Mouse (Mus musculus) A20 (cell line): Measurements from ENCODE around the gene Nup188.

ENCODE experiments used
- DNase-seq: peaks from one replicate; pipeline ENCODE4 v3.0.0-alpha.2; 2011; ENCODE audit warnings: low read depth, low spot score

Nup188 gene

DNA sequence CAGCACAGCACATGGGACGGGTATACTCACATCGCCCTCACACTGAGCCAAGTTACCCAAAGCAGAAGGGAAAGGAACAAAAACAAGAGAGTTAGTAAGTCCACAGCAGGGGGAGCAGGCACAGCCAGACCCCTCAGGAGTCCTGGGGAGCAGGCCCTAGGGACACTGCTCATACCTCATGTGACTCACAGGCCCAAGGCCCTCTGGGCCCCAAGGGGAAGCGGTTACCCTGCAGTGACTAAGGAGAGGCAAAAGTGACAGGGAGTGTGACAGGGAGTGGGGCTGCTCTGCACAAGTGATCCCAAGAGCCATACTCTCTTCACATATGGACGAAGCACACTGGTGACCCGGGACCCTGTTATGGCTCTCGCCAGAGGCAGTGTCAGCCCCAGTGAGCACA, 63.0 kb downstream of the Nup188 start:
- no peak for DNase-seq

DNA sequence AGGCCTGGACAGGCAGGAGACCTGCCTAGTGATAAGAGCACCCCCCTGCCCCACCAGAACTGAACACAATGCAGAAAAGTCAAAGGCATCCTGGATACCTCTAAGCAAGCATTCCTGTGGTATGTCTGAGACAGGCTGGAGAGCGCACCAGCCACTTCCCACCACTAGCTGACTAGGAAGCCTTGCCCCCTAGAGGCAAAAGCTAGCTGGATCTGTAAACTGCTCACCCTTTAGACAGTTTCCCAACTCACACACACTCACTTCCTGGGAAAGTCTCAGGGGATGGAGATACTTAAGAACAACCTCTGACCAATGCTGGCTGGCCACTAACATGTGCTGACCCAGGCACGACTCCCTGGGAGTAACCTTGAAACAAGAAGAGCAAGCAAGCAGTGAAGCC, 65.0 kb downstream of the Nup188 start:
- no peak for DNase-seq

DNA sequence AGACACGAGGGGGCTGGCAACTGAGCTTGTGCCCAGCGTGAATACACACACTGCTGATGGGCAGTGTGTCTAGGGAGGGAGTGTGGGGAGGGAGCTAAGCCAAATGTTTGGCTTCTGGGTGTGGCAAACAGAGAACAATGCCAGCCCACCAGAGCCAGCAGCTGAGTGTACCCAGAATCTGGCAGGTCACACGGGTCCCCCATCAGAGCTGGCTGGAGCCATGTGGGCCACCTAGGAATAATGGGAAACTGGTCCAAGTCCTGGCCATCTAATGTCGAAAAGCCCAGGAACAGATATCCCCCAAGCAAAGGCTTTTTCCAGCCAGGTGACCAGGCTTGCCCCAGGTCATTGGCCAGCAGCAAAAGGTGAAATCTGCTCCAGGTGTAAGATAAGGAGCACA, 69.7 kb downstream of the Nup188 start:
- DNase-seq, result no peak

DNA sequence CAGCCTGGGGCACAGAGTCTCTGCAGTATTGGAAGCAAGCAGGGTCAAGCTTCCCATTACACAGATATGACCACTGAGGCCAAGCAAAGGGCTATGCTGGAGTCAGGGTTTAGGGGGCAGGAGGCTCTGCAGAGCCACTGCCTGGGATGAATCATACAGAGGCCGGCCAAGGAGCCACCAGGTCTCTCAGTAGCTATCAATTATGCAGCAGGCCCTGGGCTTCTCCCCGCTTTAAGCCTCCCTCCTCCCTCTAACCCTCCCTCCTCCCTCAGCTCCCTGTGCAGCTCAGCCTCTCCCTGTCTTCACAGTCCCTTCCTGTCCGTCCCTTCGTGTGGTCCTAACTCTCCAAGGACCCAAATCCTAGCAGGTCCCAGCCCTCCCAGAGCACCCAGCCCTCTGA, 70.1 kb downstream of the Nup188 start:
- no peak for DNase-seq

DNA sequence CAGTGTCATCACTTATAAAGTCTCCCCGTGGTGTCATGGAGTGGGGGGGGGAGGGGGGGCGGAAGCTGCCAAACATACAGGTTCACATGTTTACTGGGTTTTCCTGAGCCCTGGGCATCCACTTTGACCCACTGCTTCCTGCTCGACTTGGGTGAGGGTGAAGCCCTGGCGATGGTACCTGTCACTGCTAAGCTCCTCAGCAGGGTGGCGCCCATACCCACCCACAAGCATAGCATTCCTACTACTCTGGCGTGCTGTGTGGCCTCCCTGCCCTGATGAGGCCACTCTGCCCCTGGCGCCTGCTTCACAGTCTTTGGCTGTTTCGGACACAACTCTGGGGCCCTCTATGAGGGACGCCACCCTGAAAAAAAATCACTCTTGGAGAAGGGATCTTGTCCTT, 70.7 kb downstream of the Nup188 start:
- no peak for DNase-seq

DNA sequence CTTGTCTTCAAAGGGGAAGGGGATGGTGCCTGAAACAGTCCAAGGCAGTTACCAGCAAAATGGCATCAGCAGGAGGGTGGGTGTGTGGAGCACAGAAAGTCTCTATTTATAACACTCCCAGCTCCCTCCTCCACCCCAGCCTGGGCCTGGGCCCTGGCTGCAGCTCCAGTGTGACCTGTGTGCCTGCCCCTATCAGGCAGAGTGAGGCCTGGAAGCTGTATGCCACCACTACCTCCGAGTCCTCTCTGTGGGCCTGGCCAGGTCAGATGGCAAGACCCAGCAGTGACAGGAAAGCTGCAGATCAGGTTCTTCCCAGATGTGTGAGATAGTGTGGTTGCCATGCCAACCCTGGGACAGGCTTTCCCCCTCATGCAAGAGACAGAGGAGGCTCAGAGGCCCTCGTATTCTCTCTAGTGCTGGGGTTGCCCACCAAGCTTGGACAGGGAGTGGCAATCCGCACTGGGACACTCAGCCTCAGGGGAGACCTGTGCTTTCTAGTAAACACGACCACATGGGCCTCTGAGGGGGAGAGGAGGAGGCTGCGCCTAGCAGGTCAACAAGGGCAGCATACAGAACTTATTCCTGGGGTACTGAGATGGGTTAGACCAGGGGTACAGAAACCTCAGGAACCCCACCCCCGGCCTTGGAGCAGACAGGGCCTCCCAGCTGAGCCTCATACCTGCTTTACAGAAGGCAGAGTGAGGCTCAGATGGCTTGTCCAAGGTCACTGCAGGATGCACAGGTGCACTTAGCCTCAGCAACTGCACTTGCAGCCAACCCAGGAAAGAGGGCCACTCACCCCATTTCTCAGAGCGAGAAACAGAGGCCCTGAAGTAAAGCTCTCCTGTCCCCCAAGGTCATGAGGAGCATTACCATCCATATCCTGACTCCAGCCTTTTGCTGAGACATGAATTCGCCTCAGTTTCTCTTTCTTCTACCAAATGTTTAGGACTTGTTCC, 71.6 kb downstream of the Nup188 start:
- DNase-seq, result peak; percentile 12

DNA sequence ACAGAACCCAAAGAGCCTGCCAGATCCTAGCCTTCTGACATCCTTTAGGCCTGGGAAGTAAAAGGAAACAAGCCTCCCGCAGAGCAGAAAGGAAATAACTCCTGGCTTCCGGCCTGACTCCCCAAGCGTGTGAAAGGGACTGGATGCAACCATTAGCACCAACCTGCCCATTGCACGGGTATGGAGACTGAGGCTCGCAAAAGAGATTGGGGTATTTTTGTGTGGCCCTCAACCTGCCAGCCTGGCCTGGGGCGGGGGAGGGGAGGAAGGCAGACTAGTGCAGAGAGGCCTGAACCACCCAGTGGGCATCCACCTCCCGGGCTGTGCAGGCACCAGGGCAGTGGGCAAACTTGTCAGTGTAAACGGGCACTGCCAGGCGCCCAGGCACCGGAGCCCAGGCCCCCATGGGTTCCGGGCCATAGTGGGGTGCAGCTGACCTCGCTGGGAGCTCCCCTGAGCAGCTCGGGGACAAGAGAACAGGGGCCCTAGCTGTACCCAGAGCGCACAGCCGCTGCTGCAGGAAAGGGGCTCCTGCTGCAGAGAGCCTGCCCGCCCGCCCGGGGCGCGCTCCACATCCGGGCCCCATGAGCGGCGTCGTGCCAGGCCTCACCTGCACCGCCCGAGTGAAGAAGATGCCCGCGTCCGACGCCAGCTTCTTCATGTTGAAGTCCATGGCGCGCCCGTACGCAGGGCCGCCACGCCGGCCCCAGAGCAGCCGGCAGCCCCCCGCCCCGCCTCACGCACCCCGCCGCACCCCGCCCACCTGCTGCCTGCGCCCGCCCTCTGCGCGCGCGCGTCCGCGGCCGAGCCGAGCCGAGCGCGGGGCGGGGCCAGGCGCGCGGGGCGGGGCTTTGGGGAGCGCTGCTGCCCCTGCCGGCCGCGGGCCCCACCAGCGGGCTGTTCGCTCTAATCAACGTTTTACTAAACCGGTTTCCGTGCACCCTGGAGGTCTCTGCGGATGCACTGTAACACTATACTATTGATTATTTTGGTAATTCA, 72.6 kb downstream of the Nup188 start, which contains the start of gene Sh3glb2:
TSS of gene Sh3glb2 (minus strand) at position 805 of the 999 bp plus-strand sequence.
- DNase-seq, result peak; percentile 88

DNA sequence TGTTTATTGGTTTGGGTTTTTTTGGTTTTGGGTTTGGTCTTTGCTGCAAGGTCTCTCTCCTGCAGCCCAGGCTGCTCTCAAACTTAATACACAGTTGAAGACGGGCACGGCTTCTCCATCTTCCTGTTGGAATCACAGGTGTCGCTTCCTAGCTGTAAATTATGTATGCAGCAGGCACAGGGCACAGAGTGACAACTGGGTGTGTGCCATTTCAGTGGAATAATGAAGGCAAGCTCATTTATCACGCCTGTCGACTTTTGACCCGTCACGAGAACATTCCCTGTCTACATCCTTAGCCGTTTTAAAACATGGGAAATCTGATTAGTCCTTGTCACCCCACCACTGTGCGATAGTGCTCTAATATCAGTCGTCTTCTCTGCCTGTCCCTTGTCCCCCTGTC, 74.4 kb downstream of the Nup188 start:
- no peak for DNase-seq

DNA sequence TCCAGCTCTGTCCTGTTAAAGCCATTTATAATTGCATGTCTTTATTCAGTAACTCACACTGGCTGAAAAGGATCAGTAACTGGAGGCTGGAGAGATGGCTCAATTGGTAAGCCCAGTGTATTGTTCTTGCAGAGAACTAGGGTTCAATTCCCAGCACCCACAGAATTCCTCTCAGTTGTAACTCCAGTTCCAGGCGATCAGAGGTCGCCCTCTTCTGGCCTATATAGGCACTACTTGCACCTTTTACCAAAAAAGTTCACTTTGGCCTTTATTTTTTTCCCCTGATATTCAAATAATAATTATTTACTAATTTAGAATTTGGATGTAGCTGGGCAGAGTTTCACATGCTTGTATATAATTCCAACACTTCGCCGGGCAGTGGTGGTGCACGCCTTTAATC, 76.7 kb downstream of the Nup188 start:
- DNase-seq, result peak; percentile 40

DNA sequence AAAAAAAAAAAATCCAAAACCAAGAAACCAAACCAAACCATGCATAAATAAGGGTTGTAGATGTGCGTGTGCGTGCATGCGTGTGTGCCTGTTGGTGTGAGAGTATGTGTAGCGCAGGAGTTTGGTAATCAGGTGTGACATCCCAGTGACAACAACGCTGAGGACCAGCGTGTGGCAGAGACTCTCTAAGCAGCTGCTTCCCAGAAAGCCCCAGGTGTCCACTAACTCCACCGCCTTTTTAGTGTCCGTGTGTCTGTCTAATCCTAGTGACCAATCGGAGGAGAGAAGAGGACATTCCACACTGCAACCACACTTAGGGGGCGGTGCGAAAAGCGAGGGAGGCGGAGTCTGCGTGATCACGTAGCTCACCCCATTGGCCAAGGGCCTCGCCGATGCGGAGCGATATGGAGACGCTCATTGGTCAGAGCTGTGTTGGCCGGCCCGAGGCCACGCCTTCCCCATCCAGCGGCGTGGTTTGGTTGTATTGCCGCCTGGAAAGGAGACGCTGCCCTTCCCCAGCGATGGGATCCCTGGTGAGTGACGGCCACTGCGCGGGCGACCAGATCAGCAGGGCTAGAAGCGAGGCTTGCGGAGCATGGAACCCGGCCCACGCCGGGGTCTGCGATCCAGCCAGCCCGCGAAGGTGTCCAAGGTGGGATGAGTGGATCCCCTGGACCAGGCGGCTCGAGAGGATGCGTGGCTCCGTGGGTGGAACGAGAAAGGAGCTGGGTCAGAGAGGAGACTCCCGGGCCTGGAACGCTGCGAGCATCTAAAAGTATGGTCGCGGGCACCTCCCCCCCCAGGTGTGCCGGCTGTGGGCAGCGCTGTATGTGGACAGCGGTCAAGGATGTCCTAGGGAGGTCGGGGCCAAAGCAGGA, 77.8 kb downstream of the Nup188 start, which contains the start of gene Miga2:
TSS of gene Miga2 (plus strand) at position 461 of the 878 bp plus-strand sequence.
- DNase-seq, result peak; percentile 99

DNA sequence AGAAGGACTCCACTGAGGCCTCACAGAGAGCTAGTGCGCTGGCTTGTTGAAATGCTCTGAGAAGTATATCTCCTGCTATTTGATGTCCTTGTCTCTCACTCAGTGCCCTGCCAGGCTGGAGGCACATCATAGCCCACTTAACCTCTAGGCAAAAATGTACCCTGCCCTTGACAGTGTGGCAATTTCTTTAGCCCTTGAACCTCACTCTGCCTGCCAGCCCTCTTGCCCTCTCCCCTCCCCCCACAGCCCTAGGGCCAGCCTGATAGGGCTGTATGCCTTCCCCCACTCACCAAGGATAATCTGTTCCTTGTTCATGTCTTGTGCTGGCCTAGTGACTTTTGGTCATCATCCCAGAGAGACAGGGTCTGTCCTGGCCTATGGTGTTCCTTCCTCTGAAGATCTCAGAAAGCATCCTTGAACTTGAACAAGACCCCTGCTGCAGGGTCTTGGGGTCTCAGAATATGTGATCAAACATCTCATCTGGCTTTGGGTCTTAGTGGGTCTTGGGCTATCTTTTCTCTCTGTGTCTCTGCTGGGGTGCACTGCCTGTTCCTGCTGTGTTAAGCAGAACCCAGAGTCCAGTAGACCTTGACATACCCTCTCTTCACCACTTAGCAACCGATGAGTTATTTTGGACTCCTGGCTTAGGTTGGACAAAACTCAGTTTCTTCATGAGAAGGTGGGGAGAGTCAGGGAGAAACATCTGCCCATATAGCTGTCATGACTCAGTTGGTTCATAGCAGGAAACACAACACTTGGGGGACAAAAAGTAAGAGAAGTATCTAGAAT, 79.3 kb downstream of the Nup188 start:
- peak; percentile 50 for DNase-seq

DNA sequence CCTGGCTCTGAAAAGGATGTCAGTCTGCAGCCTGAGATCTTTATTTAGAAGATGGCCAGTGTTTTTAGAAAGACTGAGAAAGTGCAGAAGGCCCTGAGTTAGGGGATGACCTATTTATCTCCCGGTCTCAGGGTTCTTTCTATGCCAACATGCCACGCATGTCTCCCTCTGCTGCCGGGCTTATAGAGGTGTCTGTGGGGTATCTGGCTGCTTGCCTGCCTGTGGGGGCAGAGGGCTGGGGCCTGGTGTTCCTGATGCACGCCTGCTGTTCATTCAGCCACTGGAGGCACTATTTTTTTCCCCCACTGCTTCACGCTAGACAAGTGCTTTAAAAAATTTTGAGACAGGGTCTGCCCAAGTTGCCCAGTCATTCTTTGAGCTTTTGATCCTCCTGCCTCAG, 80.0 kb downstream of the Nup188 start:
- peak; percentile 42 for DNase-seq

DNA sequence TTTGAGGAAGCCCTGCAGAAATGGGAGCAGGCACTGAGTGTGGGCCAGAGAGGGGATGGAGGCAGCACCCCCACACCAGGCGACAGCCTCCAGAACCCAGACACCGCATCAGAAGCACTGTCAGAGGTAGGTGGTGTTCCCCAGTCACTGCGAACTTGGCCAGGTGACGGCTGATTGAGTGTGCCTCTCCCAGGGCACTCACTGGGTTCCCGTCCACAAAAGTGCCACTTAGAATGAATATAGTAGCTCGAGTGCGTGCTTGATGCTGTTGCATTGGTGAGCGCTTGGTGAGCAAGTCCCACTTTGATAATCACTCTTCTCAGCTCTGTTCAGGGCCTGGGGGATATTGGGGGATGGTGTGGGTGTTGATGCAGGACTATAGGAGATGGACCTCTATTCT, 85.3 kb downstream of the Nup188 start:
- no peak for DNase-seq

DNA sequence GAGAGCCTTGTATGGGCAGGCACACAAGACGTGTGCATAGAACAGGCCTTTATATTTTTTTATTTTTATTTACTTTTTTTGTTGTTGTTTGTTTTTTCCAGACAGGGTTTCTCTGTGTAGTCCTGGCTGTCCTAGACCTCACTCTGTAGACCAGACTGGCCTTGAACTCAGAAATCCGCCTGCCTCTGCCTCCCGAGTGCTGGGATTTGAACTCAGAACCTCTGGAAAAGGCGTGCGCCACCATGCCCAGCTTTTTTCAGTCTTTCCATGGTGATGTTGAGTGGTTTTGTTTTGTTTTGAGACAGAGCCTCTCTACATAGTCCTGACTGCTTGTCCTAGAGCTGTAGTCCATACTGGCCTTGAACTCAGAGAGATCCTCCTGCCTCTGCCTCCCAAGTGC, 86.5 kb downstream of the Nup188 start:
- no peak for DNase-seq

DNA sequence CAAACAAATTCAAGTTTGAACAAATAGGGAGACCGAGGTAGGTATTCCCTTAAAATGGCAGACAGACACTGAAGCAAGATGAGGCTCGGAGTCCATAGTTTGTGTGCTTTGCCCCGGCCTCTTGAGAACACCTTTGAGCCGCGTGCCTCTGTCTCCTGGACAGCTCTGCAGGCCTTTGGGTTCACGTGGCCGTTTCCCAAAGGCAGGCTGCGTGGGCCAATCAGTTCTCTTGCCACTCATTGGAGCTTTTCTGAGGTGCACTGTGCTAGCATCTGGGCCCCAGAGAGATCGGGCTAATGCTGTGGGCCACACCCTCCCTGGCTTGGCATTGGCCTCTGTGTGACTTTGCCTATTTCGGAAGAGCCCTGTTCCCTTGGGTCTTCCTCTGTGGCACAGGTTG, 89.7 kb downstream of the Nup188 start:
- no peak for DNase-seq

DNA sequence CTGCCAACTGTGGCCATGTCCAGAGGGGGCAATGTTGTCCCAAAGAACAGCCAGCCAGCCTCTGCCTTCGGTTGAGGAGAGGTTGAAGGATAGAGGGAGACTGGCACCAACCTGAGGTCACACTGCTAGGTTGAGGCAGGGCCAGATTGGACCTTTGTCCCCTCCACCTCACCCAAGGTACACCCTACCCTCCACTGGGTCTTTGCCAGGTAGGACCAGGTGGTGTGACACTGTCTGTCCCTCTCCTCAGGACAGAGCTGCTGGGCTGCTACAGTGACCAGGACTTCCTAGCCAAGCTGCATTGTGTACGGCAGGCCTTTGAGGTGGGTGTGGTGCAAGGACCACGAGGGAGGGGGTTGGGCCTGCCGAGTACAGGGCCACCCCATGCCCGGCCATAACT, 91.5 kb downstream of the Nup188 start:
- no peak for DNase-seq

DNA sequence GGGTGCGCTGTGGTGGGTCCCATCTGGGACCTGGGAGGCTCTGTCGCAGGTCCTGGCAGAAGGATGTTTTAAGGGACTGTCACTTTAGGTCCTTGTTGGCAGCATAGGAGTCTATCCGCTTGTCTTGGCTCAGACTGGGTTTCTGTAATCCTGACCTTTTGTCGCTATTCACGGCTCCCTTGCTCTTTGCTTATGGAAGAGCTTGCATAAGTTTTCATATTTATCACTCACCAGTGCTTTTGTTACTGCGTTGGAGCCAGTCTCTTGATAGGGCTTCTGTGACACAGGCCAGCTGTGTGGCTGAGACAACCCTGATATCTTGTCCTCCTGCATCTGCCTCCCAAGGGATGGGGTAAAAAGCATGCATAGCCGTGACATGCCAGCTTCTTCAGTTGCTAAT, 93.1 kb downstream of the Nup188 start:
- no peak for DNase-seq

DNA sequence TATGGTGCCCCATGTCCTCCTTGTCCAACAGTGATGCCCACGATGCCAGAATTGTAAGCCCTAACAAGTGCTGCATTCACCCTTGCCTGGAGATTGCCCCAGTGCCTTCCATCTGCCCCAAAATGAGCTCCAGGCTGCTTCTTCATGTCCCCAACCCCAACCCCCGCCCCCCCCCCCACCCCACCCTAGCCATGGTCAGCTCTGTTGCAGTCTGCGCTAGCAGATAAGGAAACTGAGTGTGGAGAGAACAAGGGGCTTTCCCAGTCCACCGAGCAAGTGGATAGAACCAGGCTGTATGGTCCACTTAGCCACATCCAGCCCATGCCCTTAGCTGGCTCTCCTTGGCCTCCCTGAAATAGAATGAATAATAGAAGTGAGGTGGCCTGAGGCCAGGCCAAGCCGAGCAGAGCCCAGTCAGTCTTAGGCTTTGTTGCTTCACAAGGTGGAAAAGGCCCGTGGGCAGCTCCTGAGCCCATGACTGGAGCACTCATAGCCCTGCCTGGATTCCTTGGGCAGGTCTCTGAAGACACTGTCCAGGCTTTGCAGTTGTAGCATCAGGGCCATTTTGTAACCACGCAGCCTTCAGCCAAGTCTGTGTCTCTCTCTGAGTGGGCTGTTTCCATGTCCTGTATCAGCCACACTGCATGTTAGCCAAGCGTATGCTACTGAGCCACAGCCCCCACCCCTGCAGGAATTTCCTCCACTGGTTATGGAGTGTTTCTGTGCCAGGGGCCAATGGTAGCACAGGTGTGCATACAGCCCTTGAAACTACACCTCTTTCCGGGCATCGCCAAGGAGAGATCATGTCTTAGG, 94.6 kb downstream of the Nup188 start:
- no peak for DNase-seq

DNA sequence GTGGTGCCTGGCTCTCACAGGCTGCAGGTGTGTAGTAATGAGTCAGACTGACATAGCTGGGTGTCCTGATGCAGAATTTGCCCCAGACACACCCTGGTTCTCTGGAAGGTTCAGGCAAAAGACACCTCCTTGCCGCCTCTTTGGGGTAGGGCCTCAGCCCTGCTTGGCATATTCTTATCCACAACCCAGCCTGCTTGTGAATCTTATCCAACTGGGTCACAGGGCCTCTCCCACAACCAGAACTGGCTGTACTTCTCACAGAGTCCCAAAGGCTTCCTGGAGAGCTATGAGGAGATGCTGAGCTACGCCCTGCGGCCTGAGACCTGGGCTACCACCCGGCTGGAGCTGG, 95.2 kb downstream of the Nup188 start:
- DNase-seq, result no peak

DNA sequence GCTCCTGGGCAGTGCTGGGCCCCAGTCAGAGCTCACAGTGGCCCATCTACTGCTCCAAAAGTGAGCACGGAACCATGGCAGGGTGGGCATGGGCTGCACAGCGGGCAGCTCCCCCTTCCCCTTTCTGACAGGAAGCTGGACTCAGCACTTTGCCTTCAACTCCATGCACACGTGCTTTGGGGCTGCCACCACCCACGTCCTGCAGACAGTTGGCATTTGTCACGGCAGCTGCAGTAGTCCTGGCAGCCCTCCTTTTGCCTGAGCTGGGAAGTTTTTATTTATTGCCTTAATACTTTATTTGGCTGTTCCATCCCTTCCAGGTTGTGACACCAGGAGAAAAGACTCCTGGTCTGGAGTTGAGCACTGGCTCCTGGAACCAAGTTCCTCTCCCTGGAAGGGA, 98.6 kb downstream of the Nup188 start:
- no peak for DNase-seq
